Mouse (Mus musculus): Measurements from ENCODE around the gene Rnf149.

The Rnf149 gene

GRCm38 (mm10) chr1:39575778-39576375 is 1.3 kb downstream of the Rnf149 start:
- DNase-seq: no peak

- no peak for DNase-seq
Observed at GRCm38 (mm10) chr1:39573890-39574289, 3.3 kb downstream of the Rnf149 start.

GRCm38 (mm10) chr1:39571653-39572052 is 5.6 kb downstream of the Rnf149 start:
- DNase-seq: no peak

GRCm38 (mm10) chr1:39568079-39568478 is 9.1 kb downstream of the Rnf149 start:
- DNase-seq: no peak

- no peak for DNase-seq
Observed at GRCm38 (mm10) chr1:39564603-39565002, 12.6 kb downstream of the Rnf149 start.

GRCm38 (mm10) chr1:39563161-39563560 is 14.0 kb downstream of the Rnf149 start:
- no peak for DNase-seq

GRCm38 (mm10) chr1:39561920-39562319 is 15.3 kb downstream of the Rnf149 start:
- no peak for DNase-seq

- DNase-seq: no peak
Observed at GRCm38 (mm10) chr1:39559009-39559408, 18.2 kb downstream of the Rnf149 start.

- DNase-seq: no peak
Observed at GRCm38 (mm10) chr1:39555556-39556415, 21.4 kb downstream of the Rnf149 start.

- no peak for DNase-seq
Observed at GRCm38 (mm10) chr1:39549831-39550230, 27.4 kb downstream of the Rnf149 start.

GRCm38 (mm10) chr1:39547238-39547637 is 30.0 kb downstream of the Rnf149 start:
- no peak for DNase-seq

- DNase-seq: no peak
Observed at GRCm38 (mm10) chr1:39546160-39546866, 30.9 kb downstream of the Rnf149 start.

GRCm38 (mm10) chr1:39545589-39545988 is 31.6 kb downstream of the Rnf149 start:
- DNase-seq: no peak

- DNase-seq: no peak
Observed at GRCm38 (mm10) chr1:39540592-39540991, 36.6 kb downstream of the Rnf149 start.

- peak; percentile 20 for DNase-seq
Observed at GRCm38 (mm10) chr1:39537631-39538380, 39.4 kb downstream of the Rnf149 start.

GRCm38 (mm10) chr1:39536701-39537100 is 40.5 kb downstream of the Rnf149 start:
- no peak for DNase-seq

GRCm38 (mm10) chr1:39535515-39536311 is 41.5 kb downstream of the Rnf149 start:
- peak; percentile 97 for DNase-seq

GRCm38 (mm10) chr1:39534831-39535230 is 42.4 kb downstream of the Rnf149 start, which contains the start of gene Cnot11:
Cnot11 (plus strand) TSS chr1:39534992.
- DNase-seq: peak; percentile 16

- no peak for DNase-seq
Observed at GRCm38 (mm10) chr1:39533917-39534316, 43.3 kb downstream of the Rnf149 start.

GRCm38 (mm10) chr1:39531036-39531435 is 46.2 kb downstream of the Rnf149 start:
- no peak for DNase-seq

GRCm38 (mm10) chr1:39530258-39530943 is 46.8 kb downstream of the Rnf149 start:
- peak; percentile 59 for DNase-seq

All from kidney, adult 11 months (tissue).